Comparison of ENCODE assay signal across 25 mouse cellular contexts in the genomic region with DNA sequence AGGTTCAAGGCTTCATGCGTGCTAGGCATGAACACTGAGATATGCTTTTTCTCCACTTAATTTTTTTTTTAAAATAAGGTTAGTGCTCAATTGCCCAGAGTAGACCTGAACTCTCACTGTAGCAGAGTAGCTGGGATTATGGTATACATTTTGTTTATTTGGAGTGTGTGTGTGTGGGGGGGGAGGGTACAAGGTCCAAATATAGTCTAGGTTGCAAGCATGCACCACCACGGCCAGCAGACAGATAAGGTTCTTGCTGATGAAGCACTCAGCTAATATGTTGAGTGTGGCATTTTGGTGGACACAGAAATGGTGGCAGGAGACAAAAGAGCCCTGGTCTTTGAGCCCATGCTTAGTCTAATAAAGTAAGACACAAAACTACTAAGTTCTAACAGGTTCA. TPM values are rescaled to one million over a fixed set of nuclear protein-coding genes. Genes with fewer than 3 reads are reported as not detected.
DNase-seq lines count a peak whose midpoint lies in the region; ATAC-seq and TF ChIP-seq lines count a peak whose summit lies in the region.
"Had no signal": no experiment of that assay in that cellular context is flagged by ENCODE, and none has a peak within 500 bp of the region (broad histone marks: within the 10 kb centered on the region; RNA-seq: fewer than 3 reads in every experiment).

No protein-coding gene starts in this region.

- DNase-seq in gastrocnemius, adult 2 months: no peak
- no peak for DNase-seq in gastrocnemius, postnatal 36 days
- DNase-seq in heart, postnatal 4 days: no peak
- DNase-seq in A20 (ENCODE audit: low read depth, low spot score): peak; percentile 68
- no peak for DNase-seq in cerebellum, adult 11 months
- no peak for DNase-seq in right cerebral cortex, postnatal 4 days
- DNase-seq: cerebellum, adult 11-12 months; gastrocnemius, postnatal 25 days; kidney, postnatal 36 days; lung, adult 2 months; lung, postnatal 14 days; midbrain, embryonic 14.5 days; retina, postnatal 1 day; right cerebral cortex, postnatal 25 days; thymus, postnatal 25 days had no signal

- TF ChIP-seq CTCF in gastrocnemius, adult 2 months (IDR thresholded peaks at IDR 0.05): no peak
- no peak for TF ChIP-seq CTCF in intestine, postnatal 0 days (IDR thresholded peaks at IDR 0.05; ENCODE audit: low read depth)

- H3K9me3 ChIP-seq in heart, embryonic 16.5 days (replicated peaks; ENCODE audit: control insufficient read depth, low read length): no peaks in the 10 kb centered on the region
- H3K9me3 ChIP-seq in intestine, postnatal 0 days (ENCODE audit: control insufficient read depth): no peaks in the 10 kb centered on the region
- H3K9me3 ChIP-seq: forebrain, embryonic 10.5 days; heart, embryonic 12.5 days; hindbrain, embryonic 13.5 days; limb, embryonic 13.5 days; neural tube, embryonic 13.5 days; stomach, embryonic 15.5 days had no signal

- H3K27ac ChIP-seq in gastrocnemius, adult 2 months: peak overlapping the region; percentile 64; the same call in 1 of the 2 replicates
- peak overlapping the region; percentile 62 for H3K27ac ChIP-seq in heart, embryonic 16.5 days (ENCODE audit: low read length)
- no peak overlapping the region for H3K27ac ChIP-seq in intestine, postnatal 0 days (ENCODE audit: low read depth, low read length)
- H3K27ac ChIP-seq: forebrain, embryonic 10.5 days; hindbrain, embryonic 13.5 days; limb, embryonic 13.5 days; neural tube, embryonic 13.5 days; stomach, embryonic 15.5 days had no signal

- H3K4me2 ChIP-seq in heart, embryonic 16.5 days (ENCODE audit: low read depth, low read length): no peak overlapping the region
- no peak overlapping the region for H3K4me2 ChIP-seq in intestine, postnatal 0 days (replicated peaks; ENCODE audit: low read depth)
- H3K4me2 ChIP-seq: heart, embryonic 12.5 days; hindbrain, embryonic 13.5 days; limb, embryonic 13.5 days; neural tube, embryonic 13.5 days; stomach, embryonic 15.5 days had no signal

- peak; percentile 45 for ATAC-seq in heart, embryonic 16.5 days (replicated peaks; ENCODE audit: extremely low read depth, insufficient read depth, low FRiP score)
- 0 out of 2 replicates have a peak, but pooled peaks have one; percentile 33 for ATAC-seq in intestine, postnatal 0 days
- ATAC-seq: forebrain, embryonic 16.5 days; inflammation-experienced regulatory T-cells, adult 6 months had no signal

- H3K27me3 ChIP-seq in heart, embryonic 16.5 days (ENCODE audit: control insufficient read depth, insufficient read depth, low read length): no peaks in the 10 kb centered on the region
- no peaks in the 10 kb centered on the region for H3K27me3 ChIP-seq in intestine, postnatal 0 days (replicated peaks; ENCODE audit: control insufficient read depth, insufficient read depth, low read length)
- H3K27me3 ChIP-seq: heart, embryonic 12.5 days; hindbrain, embryonic 13.5 days; limb, embryonic 13.5 days; neural tube, embryonic 13.5 days; stomach, embryonic 15.5 days had no signal

- H3K4me1 ChIP-seq in heart, embryonic 16.5 days (ENCODE audit: control insufficient read depth, insufficient read depth, low read length): peaks cover 4% of the 10 kb centered on the region
- H3K4me1 ChIP-seq in intestine, postnatal 0 days (replicated peaks; ENCODE audit: control insufficient read depth, insufficient read depth, low read length): no peaks in the 10 kb centered on the region

- intact Hi-C loops in gastrocnemius, adult 2 months (cut with DNase I): no loop called here
- intact Hi-C loops in gastrocnemius, postnatal 36 days (cut with DNase I): loop anchor here (10.0 kb wide), 1 partner anchor 176 kb away; a partner anchor contains a TSS

- peaks cover 11% of the 10 kb centered on the region for H3K36me3 ChIP-seq in heart, embryonic 16.5 days (ENCODE audit: control insufficient read depth, insufficient read depth)
- peaks cover 11% of the 10 kb centered on the region; the same call in 1 of the 2 replicates for H3K36me3 ChIP-seq in intestine, postnatal 0 days (ENCODE audit: control insufficient read depth, insufficient read depth)

- WGBS in heart, embryonic 16.5 days: 57% methylated on average over 2 of the region's 2 CpGs
- WGBS in intestine, postnatal 0 days: 58% methylated on average over 2 of the region's 2 CpGs

- no peak overlapping the region for H3K9ac ChIP-seq in heart, embryonic 16.5 days (ENCODE audit: low read length)
- no peak overlapping the region for H3K9ac ChIP-seq in intestine, postnatal 0 days (ENCODE audit: low read depth, low read length)
- H3K9ac ChIP-seq: heart, embryonic 12.5 days; hindbrain, embryonic 13.5 days; limb, embryonic 13.5 days; neural tube, embryonic 13.5 days; stomach, embryonic 15.5 days had no signal

- H3K4me3 ChIP-seq in gastrocnemius, adult 2 months: no peak overlapping the region
- no peak overlapping the region for H3K4me3 ChIP-seq in heart, embryonic 16.5 days (ENCODE audit: low read length)
- no peak overlapping the region for H3K4me3 ChIP-seq in intestine, postnatal 0 days (ENCODE audit: low read depth, low read length)
- H3K4me3 ChIP-seq: forebrain, embryonic 10.5 days; heart, embryonic 12.5 days; hindbrain, embryonic 13.5 days; limb, embryonic 13.5 days; neural tube, embryonic 13.5 days; stomach, embryonic 15.5 days had no signal

RNA-seq across cellular contexts. Expression of a gene that starts 6.7 kb away (rescaled TPM):
- 10 to 100 TPM; 48.9 to 54.8 TPM for total RNA-seq in gastrocnemius, adult 2 months (2021)
- total RNA-seq in gastrocnemius, postnatal 36 days (2021): 10 to 100 TPM; 39.1 to 47.1 TPM
- polyA plus RNA-seq in heart, embryonic 16.5 days (2015; fragmentation: Nextera tagmentation; extraction: Ambion mirVana): 32.7 and 35.7 TPM in 2 replicates
- total RNA-seq in heart, postnatal 4 days (2021): 10 to 100 TPM; 40.9 to 42.8 TPM
- 28.4 and 29.2 TPM in 2 replicates for polyA plus RNA-seq in intestine, postnatal 0 days (2015; fragmentation: Nextera tagmentation; extraction: Ambion mirVana)

RNA-seq across cellular contexts. Expression of a gene that starts 6.7 kb away (rescaled TPM):
- 1 to 10 TPM; 6.4 to 8.0 TPM for total RNA-seq in gastrocnemius, adult 2 months (2021)
- total RNA-seq in gastrocnemius, postnatal 36 days (2021): 1 to 10 TPM; 6.5 to 7.1 TPM
- 85.6 and 98.4 TPM in 2 replicates for polyA plus RNA-seq in heart, embryonic 16.5 days (2015; fragmentation: Nextera tagmentation; extraction: Ambion mirVana)
- 10 to 100 TPM; 25.6 to 26.7 TPM for total RNA-seq in heart, postnatal 4 days (2021)
- 156 TPM in 2 replicates for polyA plus RNA-seq in intestine, postnatal 0 days (2015; fragmentation: Nextera tagmentation; extraction: Ambion mirVana)

RNA-seq across cellular contexts. Expression of a gene that starts 57.5 kb away (rescaled TPM):
- total RNA-seq in gastrocnemius, adult 2 months (2021): 100 to 1,000 TPM; 119 to 136 TPM
- 100 to 1,000 TPM; 110 to 115 TPM for total RNA-seq in gastrocnemius, postnatal 36 days (2021)
- polyA plus RNA-seq in heart, embryonic 16.5 days (2015; fragmentation: Nextera tagmentation; extraction: Ambion mirVana): 17.9 and 20.6 TPM in 2 replicates
- total RNA-seq in heart, postnatal 4 days (2021): 100 to 1,000 TPM; 117 to 120 TPM
- polyA plus RNA-seq in intestine, postnatal 0 days (2015; fragmentation: Nextera tagmentation; extraction: Ambion mirVana): 28.0 and 31.5 TPM in 2 replicates
